16 mouse cellular contexts compared by ENCODE assay signal in genomic region chr8:118334933-118335332, GRCm38 (mm10). TPM values are rescaled to one million over a fixed set of nuclear protein-coding genes. Genes with fewer than 3 reads are reported as not detected.
A peak's percentile ranks its signal among the peaks of the same experiment; 100 is the strongest.
DNase-seq lines count a peak whose midpoint lies in the region; ATAC-seq and TF ChIP-seq lines count a peak whose summit lies in the region.
"Had no signal": no experiment of that assay in that cellular context is flagged by ENCODE, and none has a peak within 500 bp of the region (broad histone marks: within the 10 kb centered on the region; RNA-seq: fewer than 3 reads in every experiment).

No protein-coding gene starts in this region.

- TF ChIP-seq CTCF in left cerebral cortex, adult 2 months (IDR thresholded peaks at IDR 0.05), result peak; percentile 30
- TF ChIP-seq CTCF in Patski (IDR thresholded peaks at IDR 0.05), result peak; percentile 42

- CTCF ChIA-PET in Patski (lab: Charles Lee), result no interaction called here

- no peak overlapping the region for H3K27ac ChIP-seq in left cerebral cortex, adult 2 months
- H3K27ac ChIP-seq: liver, embryonic 15.5 days had no signal

- DNase-seq in cerebellum, postnatal 14 days, result peak; percentile 7 to 38
- DNase-seq in cerebellum, adult 11-12 months, result no peak
- no peak for DNase-seq in left cerebral cortex, adult 2 months (ENCODE audit: extremely low spot score in 1 of 2, low spot score in 2 of 2)
- DNase-seq in left cerebral cortex, adult 9 months (ENCODE audit: low spot score in 2 of 2), result no peak
- DNase-seq in A20 (ENCODE audit: low read depth, low spot score) (peak; percentile 1), Patski (ENCODE audit: low read depth, low spot score) (no peak)
- no peak for DNase-seq in frontal cortex, postnatal 25 days (ENCODE audit: low spot score in 2 of 2)
- no peak for DNase-seq in left cerebral cortex, adult 8-10 months (ENCODE audit: low spot score in 2 of 2)
- DNase-seq: heart, postnatal 4 days; kidney, postnatal 25 days; right cerebral cortex, adult 18-20 months had no signal

- in situ Hi-C loops in Patski (cut with MboI; ENCODE audit: low pct_unique_long_range_greater_than_20kb), result no loop called here

- no peak for ATAC-seq in Patski
- ATAC-seq: inflammation-experienced regulatory T-cells, adult 6 months had no signal

- POLR2A ChIA-PET in Patski (lab: Charles Lee), result no interaction called here

- intact Hi-C loops in left cerebral cortex, adult 2 months (cut with DNase I), result no loop called here

- no peaks in the 10 kb centered on the region for H3K27me3 ChIP-seq in Patski
- H3K27me3 ChIP-seq: CH12.LX; liver, embryonic 15.5 days; megakaryocyte, embryonic 14.5 days had no signal

- H3K4me3 ChIP-seq in left cerebral cortex, adult 2 months, result no peak overlapping the region
- H3K4me3 ChIP-seq: liver, embryonic 15.5 days; megakaryocyte, embryonic 14.5 days had no signal

RNA-seq across cellular contexts. Expression of gene Cdh13, which starts 51.4 kb away (rescaled TPM):
- 10 to 100 TPM; 69.9 to 74.8 TPM for total RNA-seq in left cerebral cortex, adult 2 months (2021)
- polyA plus RNA-seq in Patski (2021), result 62.2 TPM
- total RNA-seq in left cerebral cortex, adult 8-10 months (2022), result 10 to 100 TPM; 81.0 to 97.1 (median 86.4) TPM
- total RNA-seq: CH12.LX; monocyte, adult 5-6 weeks had no signal

Comparison
In these comparisons a context has a peak if more than half of its experiments do, and no peak if none do; other contexts are left out.
1. DNase-seq: peak in cerebellum, postnatal 14 days (2 of 2) and A20 (single experiment); none in cerebellum, adult 11-12 months (single experiment), left cerebral cortex, adult 2 months (0 of 2), left cerebral cortex, adult 9 months (0 of 2), Patski (single experiment), frontal cortex, postnatal 25 days (0 of 2) and left cerebral cortex, adult 8-10 months (0 of 2).